Mouse (Mus musculus): Measurements from ENCODE around the gene Nek9.

The Nek9 gene

DNA sequence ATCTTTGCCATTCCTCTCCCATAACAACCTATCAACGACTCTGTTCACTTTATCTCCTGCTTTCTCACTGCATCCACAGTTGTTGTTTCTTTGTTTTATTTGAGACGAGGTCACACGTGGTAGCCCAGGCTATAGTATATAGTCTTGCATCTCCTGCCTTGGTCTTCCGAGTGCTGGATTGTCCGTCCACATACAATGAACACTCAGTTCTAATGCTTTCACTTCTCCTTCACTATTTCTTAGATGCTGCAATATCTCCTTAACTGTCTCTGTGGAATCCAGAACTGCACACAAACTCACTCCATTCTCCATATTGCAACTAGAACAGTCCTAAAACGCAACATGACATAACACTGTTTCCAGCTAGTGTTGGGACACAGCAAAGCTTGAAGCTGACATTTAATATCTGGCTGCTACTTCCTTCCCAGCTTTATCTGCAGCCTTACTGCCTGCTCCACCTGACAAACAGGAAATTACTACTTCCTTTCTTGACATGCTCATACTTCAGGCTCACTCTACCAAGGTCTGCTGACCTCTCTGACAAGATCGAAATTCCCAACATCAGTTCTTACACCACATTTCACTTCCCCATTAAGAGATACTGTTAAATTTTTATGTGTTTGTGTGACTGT is 82.0 kb downstream of the Nek9 start:
- peak in 1 of 2 experiments; percentile 32 for DNase-seq

- no peak for DNase-seq
These were observed 82.9 kb downstream of the Nek9 start for GRCm38 (mm10) chr12:85256074-85256751.

DNA sequence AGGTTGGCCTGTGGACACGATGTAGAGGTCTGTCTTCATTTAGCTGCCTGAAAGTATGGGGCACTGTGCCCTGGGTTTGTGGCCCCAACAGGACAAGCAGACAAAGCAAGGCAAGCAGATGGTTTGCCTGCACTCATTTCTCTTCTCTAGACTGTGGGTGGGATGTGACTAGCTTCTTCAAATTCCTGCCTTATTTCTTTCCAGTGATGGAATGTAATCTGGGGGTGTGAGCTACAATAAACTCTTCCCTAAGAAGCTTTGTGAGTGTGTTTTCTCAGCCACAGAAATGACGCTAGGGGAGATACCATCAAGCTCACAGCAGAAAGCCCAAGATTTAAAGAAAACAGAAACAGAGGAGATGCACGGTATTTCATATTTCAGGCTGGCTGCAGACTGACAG is 87.1 kb downstream of the Nek9 start:
- no peak for DNase-seq

Data from thymus, adult 18-20 months (tissue).